Mouse (Mus musculus): ENCODE results near the gene Henmt1.

DNA sequence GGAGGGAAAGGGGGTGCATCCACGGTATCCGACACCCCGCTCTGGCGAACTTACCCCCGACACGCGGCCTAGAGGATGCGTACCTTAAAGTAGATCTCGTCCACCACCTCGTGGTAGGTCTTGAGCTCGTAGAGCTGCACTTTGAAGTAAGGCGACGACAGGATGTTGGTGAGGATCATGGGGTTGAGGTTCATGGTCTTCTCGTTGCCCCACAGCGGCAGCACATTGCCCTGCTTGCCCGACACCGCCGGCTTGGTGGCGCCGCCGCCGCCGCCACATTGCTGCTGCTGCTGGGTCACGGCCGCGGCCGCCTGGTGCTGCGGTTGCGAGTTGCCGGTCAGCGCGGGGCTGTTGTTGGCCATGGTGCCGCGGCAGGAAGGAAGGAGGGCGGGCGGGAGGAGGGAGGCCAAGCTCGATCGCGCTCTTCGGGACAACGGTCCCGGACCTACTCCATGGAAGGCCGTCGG, 28.6 kb upstream of the Henmt1 start:
- no peak for TF ChIP-seq TAL1 (IDR thresholded peaks at IDR 0.05; ENCODE audit: low read length)
- no peak for TF ChIP-seq GATA1 (IDR thresholded peaks at IDR 0.05; ENCODE audit: low read length)
